In genomic region chr12:84154786-84155522, GRCm38 (mm10) we compare ENCODE assay signal across 8 mouse cellular contexts. TPM values are rescaled to one million over a fixed set of nuclear protein-coding genes. Genes with fewer than 3 reads are reported as not detected.
A peak's percentile ranks its signal among the peaks of the same experiment; 100 is the strongest.
DNase-seq lines count a peak whose midpoint lies in the region; ATAC-seq lines count a peak whose summit lies in the region.
"Had no signal": no experiment of that assay in that cellular context is flagged by ENCODE, and none has a peak within 500 bp of the region (broad histone marks: within the 10 kb centered on the region; RNA-seq: fewer than 3 reads in every experiment).

No protein-coding gene starts in this region.

- no peak overlapping the region for H3K9ac ChIP-seq in forebrain, embryonic 15.5 days (replicated peaks)

- 73% methylated on average over 11 of the region's 11 CpGs for WGBS in forebrain, embryonic 15.5 days

- no peaks in the 10 kb centered on the region for H3K27me3 ChIP-seq in forebrain, embryonic 15.5 days

- H3K4me1 ChIP-seq in forebrain, embryonic 15.5 days, result no peaks in the 10 kb centered on the region

- no peaks in the 10 kb centered on the region for H3K9me3 ChIP-seq in forebrain, embryonic 15.5 days

- no peak overlapping the region for H3K4me2 ChIP-seq in forebrain, embryonic 15.5 days (replicated peaks)

- no peak overlapping the region for H3K27ac ChIP-seq in forebrain, embryonic 15.5 days (replicated peaks)
- H3K27ac ChIP-seq: left cerebral cortex, adult 2 months had no signal

- H3K4me3 ChIP-seq in forebrain, embryonic 15.5 days, result no peak overlapping the region
- H3K4me3 ChIP-seq: left cerebral cortex, adult 2 months had no signal

- peak; percentile 43 for DNase-seq in 3T3-L1 (ENCODE audit: low read depth, low spot score)
- DNase-seq in MN1 (ENCODE audit: low spot score), result peak; percentile 91
- DNase-seq in gastrocnemius, adult 18-20 months (ENCODE audit: low spot score), result peak; percentile 91
- peak; percentile 90 for DNase-seq in kidney, adult 8-10 months
- DNase-seq in urinary bladder, postnatal 10 days (ENCODE audit: low spot score), result no peak

- peaks cover 28% of the 10 kb centered on the region; the same call in 1 of the 2 replicates for H3K36me3 ChIP-seq in forebrain, embryonic 15.5 days

- no peak for ATAC-seq in inflammation-experienced regulatory T-cells, adult 6 months
- no peak for ATAC-seq in forebrain, embryonic 15.5 days (replicated peaks)

RNA-seq across cellular contexts. Expression of gene Pnma1, which starts 6.7 kb away (rescaled TPM):
- total RNA-seq in gastrocnemius, adult 18-20 months (2021), result under 1 TPM in 1 of 2 experiments, not detected in 1; 0.11 TPM
- polyA plus RNA-seq in inflammation-experienced regulatory T-cells, adult 6 months (2017; shearing (Covaris generic)), result under 1 TPM in 2 of 3 experiments, not detected in 1; 0.40 to 0.44 TPM
- polyA plus RNA-seq in forebrain, embryonic 15.5 days (2015; fragmentation: Nextera tagmentation; extraction: Ambion mirVana), result 6.0 and 6.5 TPM in 2 replicates

RNA-seq across cellular contexts. Expression of gene Dnal1, which starts 40.8 kb away (rescaled TPM):
- total RNA-seq in gastrocnemius, adult 18-20 months (2021), result 1 to 10 TPM; 7.3 to 7.4 TPM
- 1 to 10 TPM in 1 of 3 experiments, not detected in 2; 1.0 TPM for polyA plus RNA-seq in inflammation-experienced regulatory T-cells, adult 6 months (2017; shearing (Covaris generic))
- polyA plus RNA-seq in forebrain, embryonic 15.5 days (2015; fragmentation: Nextera tagmentation; extraction: Ambion mirVana), result 9.6 and 10.1 TPM in 2 replicates

RNA-seq across cellular contexts. Expression of gene Acot6, which starts 54.5 kb away (rescaled TPM):
- 1 to 10 TPM; 2.5 to 3.0 TPM for total RNA-seq in gastrocnemius, adult 18-20 months (2021)
- polyA plus RNA-seq in inflammation-experienced regulatory T-cells, adult 6 months (2017; shearing (Covaris generic)), result 1 to 10 TPM in 1 of 3 experiments, under 1 TPM in 2; 0.38 to 1.0 (median 0.47) TPM
- polyA plus RNA-seq in forebrain, embryonic 15.5 days (2015; fragmentation: Nextera tagmentation; extraction: Ambion mirVana), result 1.2 TPM in 2 replicates
